Mouse (Mus musculus) lung, postnatal 10 days (tissue): ENCODE data around the gene Trim8.

Experiments used
- DNase-seq: peaks from one replicate; pipeline ENCODE4 v3.0.0; 2021

Trim8 gene

DNA sequence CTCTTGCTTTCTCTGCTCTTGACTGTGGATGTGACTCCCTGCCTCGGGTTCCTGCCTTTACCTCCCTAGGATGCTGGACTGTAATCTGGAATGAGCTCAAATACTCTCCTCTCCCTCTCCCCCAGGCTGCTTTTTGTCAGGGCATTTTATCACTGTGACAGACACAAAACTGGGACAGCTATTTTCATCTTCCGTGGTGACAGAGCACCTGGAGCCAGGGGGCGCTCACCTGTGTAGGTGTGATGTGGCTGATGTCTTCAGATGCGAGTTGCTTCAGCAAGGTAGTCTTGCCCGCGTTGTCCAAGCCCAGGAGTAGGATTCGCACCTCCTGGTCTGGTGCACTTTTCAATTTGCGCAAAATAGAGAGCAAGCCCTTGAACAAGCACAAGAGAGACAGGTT lies 56.5 kb downstream of the Trim8 start:
- no peak for DNase-seq

DNA sequence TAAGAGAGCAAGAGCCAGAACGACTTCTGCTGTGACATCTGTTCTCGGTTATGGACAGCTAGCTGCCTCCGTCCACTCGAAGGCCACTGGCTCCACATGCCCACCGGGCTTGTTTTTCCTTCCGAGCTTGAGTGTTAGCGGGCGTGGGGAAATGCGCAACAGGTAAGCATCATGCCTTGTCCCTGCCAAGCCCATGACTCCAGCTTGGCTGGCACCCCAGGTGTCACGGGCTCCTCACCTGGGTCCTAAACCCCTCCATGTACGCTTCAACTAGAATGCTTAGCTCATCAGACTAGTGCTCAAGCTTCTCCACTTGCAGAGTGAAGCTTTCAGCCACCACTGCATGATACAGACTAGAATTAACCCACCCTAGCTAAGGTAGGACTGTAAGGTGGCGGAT lies 57.1 kb downstream of the Trim8 start:
- peak; percentile 45 for DNase-seq

DNA sequence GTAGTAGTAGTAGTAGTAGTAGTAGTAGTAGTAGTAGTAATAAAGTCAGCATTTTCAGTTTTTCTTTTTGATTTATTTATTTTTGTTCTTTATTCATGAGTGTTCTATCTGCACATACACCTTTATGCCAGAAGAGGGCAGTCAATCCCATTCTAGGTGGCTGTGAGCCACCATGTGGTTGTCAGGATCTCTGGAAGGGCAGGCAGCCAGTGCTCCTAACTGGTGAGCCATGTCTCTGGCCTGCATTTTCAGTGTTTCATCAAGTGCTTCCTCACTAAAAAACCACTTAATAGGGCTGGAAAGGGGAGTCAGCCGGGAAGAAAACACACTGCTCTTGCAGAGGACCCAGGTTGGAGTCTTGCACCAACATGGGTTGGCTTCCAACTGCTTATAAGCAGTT lies 60.6 kb downstream of the Trim8 start:
- DNase-seq, result peak; percentile 84

DNA sequence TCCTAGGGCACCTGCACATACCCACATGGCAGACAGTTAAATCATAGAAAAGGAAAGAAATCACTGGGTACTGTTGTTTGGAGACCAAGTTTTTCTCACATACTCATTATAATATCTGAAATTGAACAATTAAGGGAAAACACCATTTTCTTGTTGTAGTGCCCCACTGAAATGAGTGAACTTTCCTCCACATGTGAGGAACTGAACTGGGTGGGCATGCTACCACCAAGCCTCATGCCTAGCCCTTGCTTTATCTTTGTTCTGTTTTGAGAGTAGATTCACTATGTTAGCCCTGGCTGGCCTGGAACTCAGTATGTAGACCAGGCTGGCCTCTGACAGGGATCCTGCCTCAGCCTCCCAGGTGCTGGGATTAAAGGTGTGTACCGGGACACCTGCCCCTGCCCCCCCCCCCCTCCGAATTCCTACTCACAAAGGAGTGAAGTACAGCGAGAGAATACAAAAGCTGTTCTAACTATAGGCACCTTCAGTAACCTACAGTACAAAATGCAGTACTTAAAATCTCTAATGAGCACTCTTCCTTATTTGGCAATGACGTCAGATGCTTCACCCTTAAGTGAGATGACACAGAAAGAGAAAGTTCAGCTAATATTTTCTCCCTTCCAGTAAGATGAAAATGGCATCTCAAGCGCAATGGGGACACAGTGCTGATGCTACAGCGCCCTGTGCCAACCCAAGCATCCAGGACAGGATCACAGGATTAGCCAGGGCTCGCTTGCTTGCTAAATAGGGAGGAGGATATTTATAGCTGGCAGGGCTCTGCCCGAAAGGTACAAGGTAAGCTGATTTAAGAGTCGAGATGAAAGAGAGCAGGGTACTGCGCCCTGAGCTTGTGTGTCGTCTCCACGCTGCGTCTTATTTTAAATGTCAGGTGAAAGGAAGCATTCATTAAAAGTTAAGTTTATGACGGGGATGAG lies 61.3 kb downstream of the Trim8 start:
- DNase-seq, result no peak

DNA sequence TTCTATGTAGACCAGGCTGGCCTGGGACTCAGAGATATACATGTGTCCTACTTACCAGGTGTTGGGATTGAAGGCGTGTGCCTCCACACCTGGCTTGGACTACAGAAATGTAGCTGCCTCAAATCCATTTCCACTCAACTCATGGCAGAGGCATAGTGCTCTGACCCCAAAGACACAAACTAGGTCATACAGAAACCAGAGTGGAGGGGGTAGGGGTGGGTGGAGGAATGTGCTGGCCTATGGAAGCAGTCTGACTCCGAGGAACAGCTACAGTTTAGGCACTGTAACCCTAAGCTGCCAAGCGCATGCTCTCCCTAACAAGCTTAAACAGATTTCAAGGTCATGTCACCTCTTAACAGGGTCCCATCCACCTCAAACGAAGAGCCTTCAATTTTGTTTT lies 62.1 kb downstream of the Trim8 start:
- no peak for DNase-seq

DNA sequence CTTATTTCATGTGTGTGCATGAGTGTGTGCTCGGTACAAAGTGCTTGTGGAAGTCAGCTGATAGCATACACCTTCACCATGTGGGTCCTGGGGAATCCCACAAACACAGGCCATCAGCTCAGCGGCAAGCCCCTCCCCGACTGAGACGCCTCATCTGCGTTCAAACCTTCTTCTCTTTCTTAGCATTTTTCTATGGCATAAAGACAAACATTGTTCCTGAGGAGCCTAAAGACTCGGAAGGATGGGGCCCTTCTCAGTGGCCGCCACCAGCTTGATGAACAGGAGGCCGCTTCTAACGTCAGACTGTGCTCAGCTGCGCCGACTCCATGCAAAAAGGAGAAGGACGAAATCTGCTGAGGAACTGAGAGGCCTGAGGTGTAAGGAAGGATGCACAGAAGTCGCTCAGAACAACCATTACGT lies 62.6 kb downstream of the Trim8 start:
- DNase-seq, result no peak
